Mouse (Mus musculus) myocyte (in vitro differentiated cells): ENCODE measurements around the gene B230217C12Rik.

Source experiments
- MYOD1 ChIP-seq, 3 experiments: IDR thresholded peaks; one replicate each; pipeline ENCODE4 v1.6.1; 2011; ENCODE audit warnings: control low read depth in 2 of 3, low read depth in 2 of 3, mild to moderate bottlenecking in 2 of 3, moderate library complexity in 1 of 3; ENCODE audit not compliant: insufficient read length in 2 of 3, control insufficient read depth in 1 of 3
- POLR2A ChIP-seq: IDR thresholded peaks from one replicate; pipeline ENCODE4 v1.6.1; 2011; ENCODE audit warnings: low read depth, mild to moderate bottlenecking, control low read depth, moderate library complexity; ENCODE audit not compliant: insufficient read length
- SRF ChIP-seq: IDR thresholded peaks from one replicate; pipeline ENCODE4 v1.6.1; 2011; ENCODE audit warnings: low read depth; ENCODE audit not compliant: control insufficient read depth, insufficient read length
- USF1 ChIP-seq: IDR thresholded peaks from one replicate; pipeline ENCODE4 v1.6.1; 2011; ENCODE audit warnings: low read depth, mild to moderate bottlenecking, control low read depth, moderate library complexity

GRCm38 (mm10) chr11:97877341-97877740, 36.8 kb downstream of the B230217C12Rik start:
- no peak for TF ChIP-seq USF1
- TF ChIP-seq MYOD1 (IDR thresholded peaks at IDR 0.05; ENCODE audit: control insufficient read depth in 1 of 3, insufficient read length in 2 of 3, low read depth in 2 of 3) = no peak
- TF ChIP-seq POLR2A = no peak
- TF ChIP-seq SRF = no peak
